Mouse (Mus musculus) liver, postnatal 0 days (tissue): ENCODE measurements around the gene Dennd2c. TPM values are rescaled to one million over a fixed set of nuclear protein-coding genes. Genes with fewer than 3 reads are reported as not detected.
"Not testable (repeated sequence)": the region's sequence is repeated elsewhere in the genome, so short reads cannot be mapped to it uniquely, and the experiment has no call there.

Source experiments
- ATAC-seq: fragments of 200-750 bp; cut with Nextera tagmentation; 2 replicates; pipeline ENCODE4 v1.8.0; 2017; ENCODE audit warnings: mild to moderate bottlenecking, moderate library complexity
- DNase-seq: peaks from one replicate; pipeline ENCODE4 v3.0.0-alpha.2; 2016
- H3K27ac ChIP-seq: fragments of 300-500 bp; sonication (generic); 2 replicates; pipeline ENCODE4 v1.5.1; 2014; ENCODE audit warnings: antibody characterized with exemption, moderate library complexity, mild to moderate bottlenecking, low read depth
- H3K27me3 ChIP-seq: fragments of 300-500 bp; sonication (generic); 2 replicates; pipeline ENCODE4 v1.6.1; 2014; ENCODE audit warnings: low read length, control low read depth, mixed read lengths; ENCODE audit not compliant: insufficient read depth
- H3K36me3 ChIP-seq: fragments of 300-500 bp; sonication (generic); replicated peaks from 2 replicates; pipeline ENCODE4 v1.6.1; 2014; ENCODE audit warnings: mild to moderate bottlenecking, control low read depth, low read length, moderate library complexity, mixed read lengths; ENCODE audit not compliant: insufficient read depth
- H3K4me1 ChIP-seq: fragments of 300-500 bp; sonication (generic); 2 replicates; pipeline ENCODE4 v1.6.1; 2014; ENCODE audit warnings: antibody characterized with exemption, mild to moderate bottlenecking, control low read depth; ENCODE audit not compliant: insufficient read depth
- H3K4me2 ChIP-seq: fragments of 300-500 bp; sonication (generic); 2 replicates; pipeline ENCODE4 v1.6.1; 2014; ENCODE audit warnings: low read depth, mild to moderate bottlenecking, low read length, moderate library complexity, mixed read lengths
- H3K4me3 ChIP-seq: fragments of 300-500 bp; sonication (generic); 2 replicates; pipeline ENCODE4 v1.5.1; 2014; ENCODE audit warnings: low read depth, low read length
- H3K9ac ChIP-seq: fragments of 300-500 bp; sonication (generic); replicated peaks from 2 replicates; pipeline ENCODE4 v1.6.1; 2014; ENCODE audit warnings: mild to moderate bottlenecking, moderate library complexity
- H3K9me3 ChIP-seq: fragments of 300-500 bp; sonication (generic); 2 replicates; pipeline ENCODE4 v1.6.1; 2016; ENCODE audit warnings: mild to moderate bottlenecking, control low read depth, low read length, mixed read lengths
- CTCF ChIP-seq: sonication (generic); IDR thresholded peaks from 2 replicates; pipeline ENCODE4 v1.5.1; 2016; ENCODE audit warnings: antibody characterized with exemption, low read depth
- EP300 ChIP-seq: IDR thresholded peaks from 2 replicates; pipeline ENCODE4 v1.6.1; 2016; ENCODE audit warnings: antibody characterized with exemption, low read depth, mild to moderate bottlenecking
- WGBS: fragments of 180-500 bp; shearing (Covaris S2); extraction: QIAGEN DNeasy Blood & Tissue Kit; methylation state at CpG from one replicate; pipeline ENCODE4 v1.1.7; 2014; ENCODE audit not compliant: insufficient replicate concordance; 5-methylcytosine and 5-hydroxymethylcytosine counted together
- polyA plus RNA-seq: library from polyadenylated mRNA; unstranded; fragments of >200 nt; fragmentation: Nextera tagmentation; extraction: Ambion mirVana; gene quantifications from 2 replicates; pipeline ENCODE4 v1.2.1, GENCODE M21; 2015

The Dennd2c gene
- polyA plus RNA-seq, 1 experiment from 2014 or later = 2.8 TPM

- no peak for DNase-seq
- TF ChIP-seq EP300 (no peak), CTCF (no peak)
- no peak for ATAC-seq
- no peaks in the 10 kb centered on the region for H3K36me3 ChIP-seq
- no peak overlapping the region for H3K4me3 ChIP-seq
- H3K27ac ChIP-seq = no peak overlapping the region
- no peak overlapping the region for H3K4me2 ChIP-seq
- H3K4me1 ChIP-seq = 0 out of 2 replicates have a peak, but pooled peaks cover 3% of the 10 kb centered on the region
- no peak overlapping the region for H3K9ac ChIP-seq
- H3K9me3 ChIP-seq = no peaks in the 10 kb centered on the region
- WGBS = 86% methylated on average over 5 of the region's 5 CpGs
- H3K27me3 ChIP-seq = no peaks in the 10 kb centered on the region
These were observed 97.0 kb downstream of the Dennd2c start for GRCm38 (mm10) chr3:103199386-103199785.

- not testable (repeated sequence) for H3K9me3 ChIP-seq, DNase-seq, H3K4me3 ChIP-seq, H3K9ac ChIP-seq, H3K4me1 ChIP-seq, H3K27ac ChIP-seq, H3K4me2 ChIP-seq, H3K27me3 ChIP-seq, H3K36me3 ChIP-seq, ATAC-seq
- WGBS = 94% methylated on average over 7 of the region's 7 CpGs
These were observed 98.7 kb downstream of the Dennd2c start for GRCm38 (mm10) chr3:103201105-103201504.

- DNase-seq (no peak), ATAC-seq (no peak)
- 88% methylated on average over 1 of the region's 1 CpGs for WGBS
- Histone ChIP-seq H3K27ac (no peak overlapping the region), H3K4me1 (0 out of 2 replicates have a peak, but pooled peaks cover 3% of the 10 kb centered on the region), H3K9ac (no peak overlapping the region), H3K27me3 (no peaks in the 10 kb centered on the region), H3K4me2 (no peak overlapping the region), H3K4me3 (no peak overlapping the region), H3K9me3 (no peaks in the 10 kb centered on the region), H3K36me3 (no peaks in the 10 kb centered on the region)
- TF ChIP-seq EP300 (no peak), CTCF (no peak)
These were observed 101.2 kb downstream of the Dennd2c start for GRCm38 (mm10) chr3:103203554-103203953.

GRCm38 (mm10) chr3:103204445-103204844, 102.0 kb downstream of the Dennd2c start:
- Histone ChIP-seq H3K9me3 (no peaks in the 10 kb centered on the region), H3K27ac (no peak overlapping the region), H3K4me3 (no peak overlapping the region), H3K36me3 (no peaks in the 10 kb centered on the region), H3K27me3 (no peaks in the 10 kb centered on the region), H3K4me1 (0 out of 2 replicates have a peak, but pooled peaks cover 3% of the 10 kb centered on the region), H3K9ac (no peak overlapping the region), H3K4me2 (no peak overlapping the region)
- no peak for DNase-seq
- 90% methylated on average over 3 of the region's 3 CpGs for WGBS
- ATAC-seq = no peak
- TF ChIP-seq CTCF (no peak), EP300 (no peak)

- ATAC-seq = peak; percentile 50
- WGBS = 39% methylated on average over 6 of the region's 6 CpGs
- no peak overlapping the region for H3K4me2 ChIP-seq
- H3K4me1 ChIP-seq = 0 out of 2 replicates have a peak, but pooled peaks cover 3% of the 10 kb centered on the region
- DNase-seq = no peak
- H3K36me3 ChIP-seq = no peaks in the 10 kb centered on the region
- no peak overlapping the region for H3K27ac ChIP-seq
- H3K9me3 ChIP-seq = no peaks in the 10 kb centered on the region
- H3K4me3 ChIP-seq = no peak overlapping the region
- H3K9ac ChIP-seq = no peak overlapping the region
- H3K27me3 ChIP-seq = no peaks in the 10 kb centered on the region
- TF ChIP-seq CTCF (no peak), EP300 (no peak)
These were observed 104.0 kb downstream of the Dennd2c start for GRCm38 (mm10) chr3:103206393-103206792.

GRCm38 (mm10) chr3:103207749-103208148, 105.3 kb downstream of the Dennd2c start:
- H3K9ac ChIP-seq = no peak overlapping the region
- H3K4me3 ChIP-seq = no peak overlapping the region
- no peaks in the 10 kb centered on the region for H3K36me3 ChIP-seq
- 0 out of 2 replicates have a peak, but pooled peaks cover 3% of the 10 kb centered on the region for H3K4me1 ChIP-seq
- no peaks in the 10 kb centered on the region for H3K27me3 ChIP-seq
- H3K9me3 ChIP-seq = no peaks in the 10 kb centered on the region
- DNase-seq = no peak
- WGBS = 58% methylated on average over 5 of the region's 5 CpGs
- TF ChIP-seq CTCF (no peak), EP300 (no peak)
- no peak for ATAC-seq
- no peak overlapping the region for H3K27ac ChIP-seq
- no peak overlapping the region for H3K4me2 ChIP-seq

- Histone ChIP-seq H3K4me3 (no peak overlapping the region), H3K27me3 (no peaks in the 10 kb centered on the region), H3K27ac (no peak overlapping the region), H3K4me1 (0 out of 2 replicates have a peak, but pooled peaks cover 3% of the 10 kb centered on the region), H3K36me3 (no peaks in the 10 kb centered on the region), H3K9ac (no peak overlapping the region), H3K4me2 (no peak overlapping the region), H3K9me3 (no peaks in the 10 kb centered on the region)
- ATAC-seq (no peak), DNase-seq (no peak)
- WGBS = 68% methylated on average over 2 of the region's 2 CpGs
- TF ChIP-seq CTCF (no peak), EP300 (no peak)
These were observed 105.8 kb downstream of the Dennd2c start for GRCm38 (mm10) chr3:103208237-103208636.
